Mouse (Mus musculus): Measurements from ENCODE around the gene Ksr2. TPM values are rescaled to one million over a fixed set of nuclear protein-coding genes. Genes with fewer than 3 reads are reported as not detected.

Gene Ksr2
- total and polyA plus RNA-seq, 3 experiments: not detected

DNA sequence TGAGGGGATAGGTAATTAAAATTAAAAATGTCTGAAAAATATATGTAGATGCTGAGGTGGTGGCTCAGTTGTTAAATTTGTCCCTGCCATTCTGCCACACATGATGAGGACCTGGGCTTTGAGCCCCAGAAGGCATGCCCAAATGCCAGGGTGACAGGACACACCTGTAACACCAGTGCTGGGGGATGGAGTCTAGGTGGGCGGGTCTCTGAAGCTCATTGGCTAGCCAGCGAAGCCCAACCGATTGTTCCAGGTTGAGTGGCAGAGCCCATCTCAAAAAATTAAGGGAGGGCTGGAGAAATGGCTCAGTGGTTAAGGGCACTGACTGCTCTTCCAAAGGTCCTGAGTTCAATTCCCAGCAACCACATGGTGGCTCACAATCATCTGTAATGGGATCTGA is 274.9 kb downstream of the Ksr2 start:
- no peaks in the 10 kb centered on the region for H3K79me2 ChIP-seq (ENCODE audit: control insufficient read depth, insufficient read depth, low read length, poor library complexity)
- H3K4me3 ChIP-seq (ENCODE audit: control insufficient read depth in 1 of 2, insufficient read depth in 1 of 2, low read depth in 2 of 2, low read length in 2 of 2): no peak overlapping the region
- H3K9ac ChIP-seq (ENCODE audit: control insufficient read depth, low read depth, low read length, poor library complexity, severe bottlenecking): no peak overlapping the region
- no peak for TF ChIP-seq CHD2 (IDR thresholded peaks at IDR 0.05; ENCODE audit: low read length)
- TF ChIP-seq ELF1 (IDR thresholded peaks at IDR 0.05; ENCODE audit: low read depth, low read length): no peak
- no peak for TF ChIP-seq SIN3A (IDR thresholded peaks at IDR 0.05; ENCODE audit: low read length)
- TF ChIP-seq MAZ (IDR thresholded peaks at IDR 0.05; ENCODE audit: low read depth, low read length): no peak
- no peak for TF ChIP-seq E2F4 (IDR thresholded peaks at IDR 0.05; ENCODE audit: borderline replicate concordance, low read depth, low read length)
- TF ChIP-seq NELFE (IDR thresholded peaks at IDR 0.05; ENCODE audit: low read depth, low read length): no peak
- TF ChIP-seq HCFC1 (IDR thresholded peaks at IDR 0.05; ENCODE audit: low read depth, low read length): no peak
- no peak for TF ChIP-seq KAT2A (conservative IDR thresholded peaks at IDR 0.05; ENCODE audit: low read depth, low read length)
- no peak for TF ChIP-seq ZMIZ1 (IDR thresholded peaks at IDR 0.05; ENCODE audit: low read depth, low read length)
- TF ChIP-seq CHD1 (IDR thresholded peaks at IDR 0.05; ENCODE audit: low read depth, low read length): no peak
- no peak overlapping the region for H3K27ac ChIP-seq (ENCODE audit: control insufficient read depth, low read depth, low read length)
- H3K36me3 ChIP-seq (ENCODE audit: control insufficient read depth in 1 of 2, insufficient read depth in 2 of 2, low read length in 2 of 2): no peaks in the 10 kb centered on the region
- H3K27me3 ChIP-seq (ENCODE audit: control insufficient read depth in 1 of 2, insufficient read depth in 2 of 2, low read length in 2 of 2): no peaks in the 10 kb centered on the region
- DNase-seq (ENCODE audit: low read depth, low spot score): no peak
- H3K4me1 ChIP-seq (ENCODE audit: control insufficient read depth in 1 of 2, insufficient read depth in 2 of 2, low read length in 2 of 2): no peaks in the 10 kb centered on the region
- H3K9me3 ChIP-seq (replicated peaks; ENCODE audit: insufficient read depth, low read length): no peaks in the 10 kb centered on the region

DNA sequence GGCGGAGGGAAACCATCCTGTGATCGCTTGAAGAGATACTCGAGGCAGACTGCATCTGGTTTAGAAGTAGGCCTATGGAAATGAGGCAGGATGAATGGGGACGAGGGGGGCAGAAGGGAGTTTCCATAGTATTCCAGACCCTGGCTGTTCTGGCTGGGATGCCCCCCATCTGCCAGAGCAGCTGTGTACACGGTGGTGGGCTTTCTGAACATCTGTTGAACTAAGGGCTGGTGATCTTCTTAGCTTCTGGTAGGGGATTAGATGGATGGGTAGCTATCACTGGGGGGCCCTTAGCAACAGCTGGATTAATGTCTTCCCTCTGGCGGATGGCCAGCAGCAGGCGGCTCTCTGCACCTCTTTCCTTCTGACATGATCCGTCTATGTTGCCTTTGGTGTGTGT is 276.0 kb downstream of the Ksr2 start:
- no peak overlapping the region for H3K9ac ChIP-seq (ENCODE audit: control insufficient read depth, low read depth, low read length, poor library complexity, severe bottlenecking)
- no peaks in the 10 kb centered on the region for H3K4me1 ChIP-seq (ENCODE audit: control insufficient read depth in 1 of 2, insufficient read depth in 2 of 2, low read length in 2 of 2)
- TF ChIP-seq MYC (IDR thresholded peaks at IDR 0.05; ENCODE audit: low read depth, low read length): no peak
- TF ChIP-seq ZKSCAN1 (IDR thresholded peaks at IDR 0.05; ENCODE audit: low read depth, low read length): no peak
- TF ChIP-seq ZC3H11A (IDR thresholded peaks at IDR 0.05; ENCODE audit: low read depth, low read length): no peak
- TF ChIP-seq MEF2A (IDR thresholded peaks at IDR 0.05; ENCODE audit: extremely low read depth, insufficient replicate concordance, low read depth, low read length, poor library complexity, severe bottlenecking): no peak
- TF ChIP-seq MAX (IDR thresholded peaks at IDR 0.05; ENCODE audit: low read length): no peak
- H3K79me2 ChIP-seq (ENCODE audit: control insufficient read depth, insufficient read depth, low read length, poor library complexity): no peaks in the 10 kb centered on the region
- H3K27me3 ChIP-seq (ENCODE audit: control insufficient read depth in 1 of 2, insufficient read depth in 2 of 2, low read length in 2 of 2): no peaks in the 10 kb centered on the region
- H3K4me3 ChIP-seq (ENCODE audit: control insufficient read depth in 1 of 2, insufficient read depth in 1 of 2, low read depth in 2 of 2, low read length in 2 of 2): no peak overlapping the region
- no peak for DNase-seq (ENCODE audit: low read depth, low spot score)
- no peaks in the 10 kb centered on the region for H3K9me3 ChIP-seq (replicated peaks; ENCODE audit: insufficient read depth, low read length)
- H3K27ac ChIP-seq (ENCODE audit: control insufficient read depth, low read depth, low read length): no peak overlapping the region
- H3K36me3 ChIP-seq (ENCODE audit: control insufficient read depth in 1 of 2, insufficient read depth in 2 of 2, low read length in 2 of 2): no peaks in the 10 kb centered on the region

DNA sequence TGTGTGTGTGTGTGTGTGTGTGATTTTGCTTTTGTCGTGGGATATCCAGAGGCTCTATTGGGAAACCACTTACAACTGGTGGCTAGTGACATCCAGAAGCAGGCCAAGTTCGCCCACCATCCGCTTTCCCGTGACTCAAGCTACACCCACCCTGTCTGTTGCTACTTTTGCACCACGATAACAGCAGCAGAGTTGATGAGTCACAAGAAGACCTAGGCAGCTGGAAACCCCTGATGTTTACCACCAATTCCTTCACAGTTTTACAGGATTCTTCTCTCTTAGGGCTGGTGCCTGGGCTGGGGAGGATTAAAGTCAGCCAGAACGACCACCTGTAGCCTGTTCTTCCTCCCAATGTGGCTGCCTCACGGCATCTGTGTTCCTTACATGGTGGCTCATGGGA is 277.5 kb downstream of the Ksr2 start:
- H3K27ac ChIP-seq (ENCODE audit: control insufficient read depth, low read depth, low read length): no peak overlapping the region
- H3K36me3 ChIP-seq (ENCODE audit: control insufficient read depth in 1 of 2, insufficient read depth in 2 of 2, low read length in 2 of 2): no peaks in the 10 kb centered on the region
- no peaks in the 10 kb centered on the region for H3K79me2 ChIP-seq (ENCODE audit: control insufficient read depth, insufficient read depth, low read length, poor library complexity)
- no peak overlapping the region for H3K9ac ChIP-seq (ENCODE audit: control insufficient read depth, low read depth, low read length, poor library complexity, severe bottlenecking)
- no peaks in the 10 kb centered on the region for H3K27me3 ChIP-seq (ENCODE audit: control insufficient read depth in 1 of 2, insufficient read depth in 2 of 2, low read length in 2 of 2)
- no peak for DNase-seq (ENCODE audit: low read depth, low spot score)
- TF ChIP-seq MEF2A (IDR thresholded peaks at IDR 0.05; ENCODE audit: extremely low read depth, insufficient replicate concordance, low read depth, low read length, poor library complexity, severe bottlenecking) (no peak), HCFC1 (IDR thresholded peaks at IDR 0.05; ENCODE audit: low read depth, low read length) (no peak), TAL1 (IDR thresholded peaks at IDR 0.05; ENCODE audit: low read length) (no peak)
- H3K4me1 ChIP-seq (ENCODE audit: control insufficient read depth in 1 of 2, insufficient read depth in 2 of 2, low read length in 2 of 2): no peaks in the 10 kb centered on the region
- H3K4me3 ChIP-seq (ENCODE audit: control insufficient read depth in 1 of 2, insufficient read depth in 1 of 2, low read depth in 2 of 2, low read length in 2 of 2): no peak overlapping the region
- H3K9me3 ChIP-seq (replicated peaks; ENCODE audit: insufficient read depth, low read length): no peaks in the 10 kb centered on the region
